ENCODE assay signal across 26 mouse cellular contexts in the genomic region with DNA sequence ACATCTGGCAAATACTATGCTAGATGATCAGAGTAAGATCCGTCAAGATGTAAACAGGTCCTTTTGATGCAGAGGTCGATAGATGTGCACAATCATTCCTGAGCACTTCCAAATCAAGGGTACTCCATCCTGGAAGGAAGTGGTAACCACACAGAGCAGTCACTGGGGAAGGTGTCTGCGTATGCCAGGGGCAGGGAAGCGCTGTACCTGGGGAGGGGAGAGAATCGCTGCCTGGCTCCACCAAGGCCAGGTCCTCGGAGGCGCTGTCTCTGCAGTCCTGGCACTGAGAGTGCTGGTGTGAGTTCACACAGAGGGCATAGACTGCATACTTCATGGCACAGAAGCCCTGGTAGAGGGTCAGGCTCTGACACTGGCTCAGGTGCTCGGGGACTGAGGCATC.
"Had no signal": no experiment of that assay in that cellular context is flagged by ENCODE, and none has a peak within 500 bp of the region (broad histone marks: within the 10 kb centered on the region; RNA-seq: fewer than 3 reads in every experiment).

No protein-coding gene starts in this region.

- ATAC-seq: forebrain, embryonic 13.5 days; forebrain, embryonic 14.5 days; forebrain, embryonic 15.5 days; forebrain, embryonic 16.5 days; forebrain, postnatal 0 days had no signal

- DNase-seq: cerebellum, adult 2 months; cerebellum, adult 8-10 months; cerebellum, adult 9-10 months; cerebellum, adult 9-11 months; cerebellum, postnatal 10 days; cerebellum, postnatal 14 days; cerebellum, postnatal 25 days; cerebellum, postnatal 36 days; embryo, embryonic 11 days; forebrain, postnatal 0 days; gastrocnemius, adult 2 months; gastrocnemius, postnatal 10 days; gastrocnemius, postnatal 14 days; gastrocnemius, postnatal 25 days; gastrocnemius, postnatal 36 days; heart, adult 2 months had no signal

- H3K27me3 ChIP-seq: embryonic facial prominence, embryonic 12.5 days; embryonic facial prominence, embryonic 15.5 days; forebrain, embryonic 12.5 days; forebrain, embryonic 13.5 days; forebrain, embryonic 15.5 days had no signal

- H3K4me1 ChIP-seq: embryonic facial prominence, embryonic 12.5 days; embryonic facial prominence, embryonic 15.5 days; forebrain, embryonic 10.5 days; forebrain, embryonic 12.5 days; forebrain, embryonic 13.5 days; forebrain, embryonic 15.5 days had no signal

- H3K9ac ChIP-seq: embryonic facial prominence, embryonic 12.5 days; embryonic facial prominence, embryonic 15.5 days; forebrain, embryonic 12.5 days; forebrain, embryonic 13.5 days; forebrain, embryonic 15.5 days; forebrain, postnatal 0 days had no signal

- H3K27ac ChIP-seq: embryonic facial prominence, embryonic 12.5 days; embryonic facial prominence, embryonic 15.5 days; forebrain, embryonic 10.5 days; forebrain, embryonic 12.5 days; forebrain, embryonic 13.5 days; forebrain, embryonic 15.5 days; gastrocnemius, adult 2 months; heart, adult 2 months had no signal

- H3K4me2 ChIP-seq: embryonic facial prominence, embryonic 12.5 days; embryonic facial prominence, embryonic 15.5 days; forebrain, embryonic 12.5 days; forebrain, embryonic 13.5 days; forebrain, embryonic 15.5 days; heart, embryonic 11.5 days had no signal

- H3K4me3 ChIP-seq: embryonic facial prominence, embryonic 12.5 days; embryonic facial prominence, embryonic 15.5 days; erythroblast, embryonic 14.5 days; forebrain, embryonic 10.5 days; forebrain, embryonic 12.5 days; forebrain, embryonic 13.5 days; forebrain, embryonic 15.5 days; gastrocnemius, adult 2 months; heart, adult 2 months had no signal

- H3K9me3 ChIP-seq: embryonic facial prominence, embryonic 12.5 days; embryonic facial prominence, embryonic 15.5 days; forebrain, embryonic 10.5 days; forebrain, embryonic 12.5 days; forebrain, embryonic 13.5 days; forebrain, embryonic 15.5 days had no signal
